Mouse (Mus musculus) v-Abl transformed pro-B cells (cell line): Measurements from ENCODE around the gene Zic1.

Experiments
- in situ Hi-C, 2 experiments: fragments of 400-800 bp; cut with MboI; formaldehyde crosslinking; loops; one replicate each; pipeline ENCODE4 v1.15.1; 2025; ENCODE audit not compliant: unreplicated experiment in 2 of 2

Gene Zic1

DNA sequence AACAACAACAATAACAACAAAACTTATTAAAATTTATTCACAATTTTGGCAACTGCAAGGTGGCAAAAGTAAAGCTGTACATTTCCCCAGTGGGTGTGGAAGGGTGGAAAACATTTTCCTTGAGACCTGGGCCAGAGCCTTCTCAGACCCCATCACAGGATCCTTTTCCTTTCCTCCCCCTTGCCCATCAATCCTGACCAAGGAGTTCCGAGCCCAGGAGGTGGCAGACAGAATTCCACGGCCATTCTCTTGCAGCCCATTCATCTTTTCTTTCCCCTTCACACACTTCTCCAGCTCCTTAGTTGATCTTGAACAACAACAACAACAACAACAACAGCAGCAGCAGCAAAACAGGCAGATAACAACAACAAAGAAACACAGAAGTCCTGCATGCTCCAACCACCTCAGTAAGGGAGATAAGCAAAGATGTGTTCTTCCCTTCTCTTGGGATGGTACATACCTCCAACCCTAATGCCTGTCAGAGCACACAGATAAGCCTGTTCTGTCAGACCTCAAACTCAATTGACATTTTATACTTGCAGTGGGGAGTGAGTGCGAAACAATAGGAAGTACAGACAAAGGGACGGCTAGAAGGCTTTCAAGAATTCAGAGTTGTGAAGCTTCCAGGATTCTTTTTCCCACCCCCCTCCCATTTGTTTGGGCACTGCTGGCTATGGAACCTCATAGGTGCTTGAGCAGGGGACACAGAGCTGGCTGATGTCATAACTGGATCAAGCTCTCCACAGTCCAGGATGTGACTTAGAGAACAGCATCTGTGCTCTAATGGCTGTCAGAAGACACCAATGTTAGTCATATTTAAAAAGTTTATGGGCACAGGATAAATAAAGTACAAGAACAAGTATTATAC, 19.3 kb upstream of the Zic1 start:
- in situ Hi-C loops, result no loop called here

DNA sequence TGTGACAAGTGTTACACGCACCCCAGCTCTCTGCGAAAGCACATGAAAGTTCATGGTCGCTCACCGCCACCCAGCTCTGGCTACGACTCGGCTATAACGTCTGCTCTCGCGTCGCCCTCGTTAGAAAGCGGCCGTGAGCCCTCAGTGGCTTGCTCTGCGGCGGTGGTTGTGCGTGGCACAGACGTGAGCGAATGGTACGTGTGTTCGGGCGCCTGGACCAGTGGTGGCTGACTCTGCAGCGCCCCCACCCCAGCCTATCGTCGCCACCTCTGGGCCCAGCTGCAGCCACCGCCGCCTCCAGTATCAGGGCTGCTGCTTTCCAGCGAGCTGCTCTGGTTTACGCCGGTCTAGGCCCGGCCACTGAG, 18.5 kb upstream of the Zic1 start:
- in situ Hi-C loops, result no loop called here

DNA sequence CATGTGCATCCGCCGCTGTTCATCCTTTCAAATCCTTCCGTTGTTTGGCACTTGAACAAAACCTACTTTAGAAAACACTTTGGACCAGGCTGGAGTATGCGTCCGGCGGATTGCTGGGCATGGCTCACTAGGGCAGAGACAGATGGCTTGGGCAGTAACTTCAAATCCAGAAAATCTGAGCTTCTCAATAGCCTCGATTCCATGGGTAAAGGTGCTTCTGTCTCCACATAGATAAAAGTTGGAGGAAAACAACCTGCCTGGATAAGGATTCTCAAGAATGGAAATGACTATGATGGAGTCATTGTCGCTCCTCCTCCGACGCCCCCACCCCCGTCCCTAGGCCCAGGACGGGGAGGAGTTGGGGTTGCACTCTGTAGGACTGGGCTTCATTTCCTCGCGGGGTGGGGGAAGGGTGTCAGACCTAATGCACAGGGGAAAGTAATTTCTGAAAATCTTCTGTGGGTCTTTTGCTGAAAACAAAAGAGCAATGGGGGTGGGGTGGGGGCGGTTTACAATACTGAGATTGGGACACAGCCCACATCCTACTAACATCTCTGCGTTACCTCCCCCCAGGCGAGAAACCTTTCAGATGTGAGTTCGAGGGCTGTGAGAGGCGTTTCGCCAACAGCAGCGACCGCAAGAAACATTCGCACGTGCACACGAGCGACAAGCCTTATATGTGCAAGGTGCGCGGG, 18.0 kb upstream of the Zic1 start:
- in situ Hi-C loops, result no loop called here

DNA sequence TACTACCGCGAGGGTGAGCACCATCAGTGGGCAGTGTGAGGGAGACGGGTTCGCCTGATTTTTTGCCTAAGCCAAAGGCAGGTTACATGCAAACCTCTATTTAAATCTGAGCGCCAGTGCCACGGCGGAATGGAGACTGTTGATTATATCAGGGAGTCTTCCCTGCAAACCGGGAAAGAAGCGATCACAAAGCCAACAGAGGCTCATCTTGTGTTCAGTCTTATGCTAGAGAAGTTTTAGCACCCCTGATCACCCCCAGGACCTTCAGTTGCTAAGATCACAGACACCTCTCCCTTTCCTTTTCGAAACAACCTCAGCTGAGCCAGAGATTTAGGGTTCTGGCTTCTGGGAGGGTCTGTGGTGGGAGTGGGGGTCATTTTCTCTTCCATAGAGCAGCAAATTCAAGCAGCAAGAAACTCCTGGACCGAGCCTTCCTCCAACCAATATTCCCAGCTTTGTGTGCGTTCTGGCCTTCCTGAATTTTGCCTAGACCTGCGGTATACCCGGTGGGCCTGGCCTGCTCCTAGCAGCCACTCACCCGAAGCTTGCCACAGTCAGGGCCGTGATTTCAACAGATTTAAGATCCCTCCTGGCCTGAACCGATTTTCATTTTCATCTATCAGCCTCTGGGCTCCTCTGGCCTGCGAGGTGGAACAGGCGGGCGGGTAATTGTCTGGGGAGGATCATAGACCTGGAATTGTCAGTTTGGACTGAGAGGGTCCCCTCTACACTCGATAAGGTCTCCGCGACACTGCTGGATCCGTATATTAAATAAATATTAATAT, 17.1 kb upstream of the Zic1 start:
- in situ Hi-C loops, result no loop called here

DNA sequence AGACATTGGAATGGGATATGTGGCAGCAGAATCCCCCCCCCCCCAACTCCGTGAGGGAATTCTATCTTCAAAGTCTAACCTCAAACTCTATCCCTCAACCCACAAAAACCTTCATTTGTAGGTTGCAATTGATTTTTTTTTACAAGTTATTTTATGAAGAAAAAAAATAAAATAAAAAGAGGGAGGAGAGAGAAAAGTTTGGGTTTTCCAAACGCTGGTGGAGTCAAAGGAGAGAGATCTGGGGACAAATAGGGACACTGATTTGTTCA, 16.4 kb upstream of the Zic1 start:
- in situ Hi-C loops, result no loop called here

DNA sequence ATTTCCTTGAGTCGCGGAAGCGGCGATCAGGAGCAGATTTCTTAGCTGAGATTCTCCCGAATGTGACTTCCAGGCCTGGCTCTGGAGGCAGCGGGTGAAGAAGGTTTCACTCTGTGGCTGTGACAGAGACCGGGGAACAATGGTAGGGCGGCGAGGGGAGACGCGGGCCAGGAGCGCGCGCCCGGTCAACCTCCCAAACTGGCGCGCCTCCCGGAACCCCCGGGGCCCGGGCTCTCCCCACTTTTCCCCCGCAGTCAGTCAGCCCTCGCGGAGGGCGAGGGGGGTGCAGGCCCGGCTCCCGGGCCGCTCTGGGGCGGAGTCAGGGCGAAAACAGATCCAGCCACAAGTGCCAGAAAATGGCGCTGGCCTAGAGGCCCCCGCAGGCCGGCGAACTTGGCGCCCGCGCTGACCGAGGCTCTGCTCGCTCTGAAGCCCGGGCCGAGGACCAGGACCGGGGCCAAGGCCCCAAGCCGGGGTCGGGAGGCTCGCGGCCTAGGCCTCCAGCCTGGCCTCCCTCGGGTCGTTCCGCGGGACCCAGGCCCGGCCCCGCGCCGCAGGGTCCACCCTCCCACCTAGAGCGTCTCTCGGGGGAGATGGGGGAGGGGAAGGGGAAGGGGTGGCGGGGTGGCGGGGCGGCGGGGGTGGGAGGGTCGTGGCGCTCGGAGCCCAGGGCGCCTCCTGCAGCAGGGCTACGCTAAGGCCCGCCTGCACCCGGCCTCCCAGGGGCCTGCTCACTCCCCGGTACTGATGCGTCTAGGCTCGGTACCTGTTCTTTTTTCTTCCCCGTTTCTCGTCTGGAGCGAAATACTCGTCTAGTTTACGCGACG, 15.9 kb upstream of the Zic1 start:
- in situ Hi-C loops, result no loop called here

DNA sequence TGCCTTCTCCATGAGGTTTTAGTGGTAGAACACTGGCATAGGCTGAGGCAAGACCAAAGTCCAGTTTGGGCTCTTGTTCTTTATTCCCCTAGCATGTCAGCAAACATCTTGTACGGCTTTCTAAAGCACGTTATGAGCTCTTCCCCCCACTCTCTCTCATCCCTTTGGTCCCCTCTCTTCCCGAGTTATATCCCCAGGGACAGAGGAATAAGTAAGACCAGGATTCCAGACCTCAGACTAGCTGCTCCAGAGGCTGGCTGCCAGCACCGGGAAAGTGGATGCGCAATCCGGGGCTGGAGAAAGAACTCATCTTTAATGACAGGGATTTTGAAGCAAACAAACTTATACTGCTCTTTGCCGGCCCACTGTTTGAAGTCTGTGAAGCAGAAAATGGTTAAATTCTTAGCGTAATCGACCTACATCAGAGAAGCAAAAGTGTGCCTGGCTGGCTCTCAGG, 14.9 kb upstream of the Zic1 start:
- in situ Hi-C loops, result no loop called here

DNA sequence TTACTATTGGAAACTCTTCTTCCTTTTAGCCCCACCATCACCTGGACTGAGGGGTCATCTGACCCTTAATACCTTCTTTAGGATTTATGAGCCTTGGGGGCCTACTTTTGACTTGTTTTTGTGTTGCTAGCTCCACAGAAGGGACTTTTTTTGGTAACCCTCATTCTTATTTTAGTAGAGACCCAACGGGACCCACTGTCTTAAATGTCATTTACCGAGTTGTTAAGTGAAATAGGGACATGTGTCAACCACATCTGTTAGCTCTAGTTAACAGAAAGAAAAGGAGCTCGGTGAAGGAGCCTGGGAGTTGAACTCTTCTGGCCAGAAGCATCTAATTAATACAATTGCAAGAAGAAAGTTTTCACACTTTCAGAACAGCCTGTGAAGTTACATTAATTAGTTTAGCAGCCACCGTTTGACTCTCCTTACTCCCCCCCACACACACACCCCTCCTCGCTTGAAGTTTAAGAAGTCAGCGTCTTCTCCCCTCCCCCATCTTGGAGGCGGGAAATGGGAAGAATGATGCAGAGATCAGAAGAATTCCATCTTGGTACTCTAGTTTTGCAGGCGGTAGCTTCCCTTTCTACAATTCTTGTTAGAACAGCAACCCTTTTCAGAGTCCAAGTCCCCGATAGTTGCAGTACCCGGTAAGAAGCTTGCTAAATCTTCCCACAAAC, 14.3 kb upstream of the Zic1 start:
- in situ Hi-C loops, result no loop called here

DNA sequence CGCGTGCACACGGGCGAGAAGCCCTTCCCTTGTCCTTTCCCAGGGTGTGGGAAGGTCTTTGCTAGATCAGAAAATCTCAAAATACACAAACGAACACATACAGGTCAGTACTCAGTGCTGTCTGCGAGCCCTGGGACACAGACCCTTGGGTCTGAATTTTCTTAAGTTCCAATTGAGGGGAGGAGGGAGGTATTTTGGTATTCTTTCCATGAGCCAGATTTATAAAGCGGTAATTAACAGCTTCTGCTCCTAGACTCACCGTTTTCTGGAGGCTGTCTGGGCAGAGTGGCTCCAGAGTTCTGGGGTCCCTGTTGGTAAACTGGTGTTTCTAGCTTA, 13.7 kb upstream of the Zic1 start:
- in situ Hi-C loops, result no loop called here

DNA sequence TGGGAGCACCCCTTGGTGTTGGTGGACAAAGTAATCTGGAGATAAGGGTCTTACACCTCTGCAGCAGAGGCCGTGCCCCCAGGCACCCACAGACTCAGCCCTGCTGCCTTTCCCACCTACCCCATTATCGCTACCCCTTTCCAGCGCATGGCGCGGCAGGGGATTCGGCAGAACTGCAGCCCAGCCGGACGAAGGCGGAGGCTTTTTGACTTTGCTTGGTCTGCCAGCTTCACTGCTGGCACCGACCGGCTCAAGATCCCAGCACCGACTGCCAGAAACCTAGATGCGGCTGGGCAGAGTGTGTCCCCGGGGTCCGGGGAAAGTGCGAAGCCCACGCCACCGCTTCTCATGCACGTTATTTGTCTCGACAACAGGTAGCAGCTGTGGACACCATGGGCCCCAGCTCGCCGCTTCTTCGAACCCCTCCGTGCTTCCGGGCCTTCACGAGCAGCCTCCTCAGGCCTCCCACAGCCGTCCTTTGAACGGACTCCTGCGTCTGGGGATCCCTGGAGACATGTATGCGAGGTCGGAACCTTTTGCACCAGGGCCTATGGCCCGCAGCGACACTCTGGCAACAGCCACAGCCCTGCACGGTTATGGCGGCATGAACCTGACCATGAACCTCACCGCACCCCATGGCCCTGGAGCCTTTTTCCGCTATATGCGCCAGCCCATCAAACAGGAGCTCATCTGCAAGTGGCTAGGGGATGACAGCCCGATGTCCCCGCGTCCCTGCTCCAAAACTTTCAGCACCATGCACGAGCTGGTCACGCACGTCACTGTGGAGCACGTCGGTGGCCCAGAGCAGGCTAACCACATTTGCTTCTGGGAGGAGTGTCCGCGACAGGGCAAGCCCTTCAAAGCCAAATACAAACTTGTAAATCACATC, 13.0 kb upstream of the Zic1 start:
- in situ Hi-C loops, result no loop called here

DNA sequence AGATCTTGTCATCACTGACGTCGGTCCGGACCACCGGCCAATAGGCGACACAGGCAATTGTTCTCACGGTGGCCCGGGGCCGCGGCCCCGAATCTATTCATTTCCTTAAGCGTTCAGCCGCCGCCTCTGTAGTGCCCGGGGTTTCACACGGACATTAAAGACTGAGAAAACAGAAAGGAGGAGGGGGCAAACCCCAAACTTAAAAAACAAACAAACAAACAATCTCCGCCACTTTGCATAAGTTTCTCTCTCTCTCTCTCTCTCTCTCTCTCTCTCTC, 12.2 kb upstream of the Zic1 start:
- in situ Hi-C loops, result no loop called here

DNA sequence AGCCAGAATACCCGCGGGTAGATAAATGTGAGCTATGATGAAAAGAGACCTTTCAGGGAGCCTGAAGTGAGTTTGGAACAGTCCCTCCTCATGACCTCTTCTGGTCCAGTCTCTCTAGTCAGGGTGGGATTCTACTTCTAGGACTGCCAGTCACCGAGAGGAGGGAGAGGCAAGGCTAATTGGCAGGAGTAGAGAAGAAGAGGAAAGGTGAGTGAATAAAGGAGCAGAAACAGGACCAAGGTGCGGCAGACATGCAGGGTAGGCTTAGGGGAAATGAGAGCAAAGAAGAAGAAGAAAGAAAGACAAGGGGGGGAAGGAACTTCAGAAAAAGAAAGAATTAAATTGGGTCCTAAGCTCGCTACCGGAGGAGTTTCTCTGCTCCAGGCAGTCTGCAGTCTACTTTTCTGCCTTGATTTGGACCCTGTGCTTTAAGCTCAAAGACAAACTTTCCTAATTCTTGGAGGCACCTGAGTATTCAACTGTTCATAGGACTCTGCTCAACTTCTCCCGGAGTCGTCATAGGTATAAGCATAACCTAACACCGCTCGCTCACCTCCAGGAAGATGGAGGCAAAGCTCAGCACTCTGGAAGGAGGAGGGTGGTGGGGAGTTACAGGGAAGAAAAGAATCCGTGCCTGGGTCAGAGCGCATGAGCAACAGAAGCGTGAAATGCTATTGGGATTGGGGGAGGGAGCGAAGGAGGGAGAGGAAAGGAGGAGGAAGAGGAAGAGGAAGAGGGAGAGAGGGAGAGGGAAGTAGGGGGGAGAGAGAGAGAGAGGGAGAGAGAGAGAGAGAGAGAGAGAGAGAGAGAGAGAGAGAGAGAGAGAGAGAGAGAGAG, 11.6 kb upstream of the Zic1 start:
- in situ Hi-C loops, result no loop called here

DNA sequence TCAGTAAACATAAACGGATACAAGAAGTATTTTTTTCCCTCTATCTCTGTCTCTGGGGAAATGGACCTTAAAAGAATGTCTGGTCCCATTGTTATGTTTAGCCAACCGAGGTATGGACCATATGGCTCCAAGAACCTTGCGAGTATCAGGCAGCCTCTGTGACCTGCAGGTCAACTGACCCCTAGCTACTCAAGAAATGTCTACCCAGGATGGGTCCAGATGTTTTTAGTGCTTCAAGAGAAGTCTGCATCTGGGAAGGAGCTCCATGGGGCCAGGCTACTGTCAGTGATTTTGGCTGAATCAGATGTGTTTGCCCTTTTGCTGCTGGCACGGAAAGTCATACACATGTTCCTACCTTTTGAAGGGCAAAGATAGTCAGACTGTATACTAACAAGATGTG, 9.1 kb upstream of the Zic1 start:
- in situ Hi-C loops, result no loop called here

DNA sequence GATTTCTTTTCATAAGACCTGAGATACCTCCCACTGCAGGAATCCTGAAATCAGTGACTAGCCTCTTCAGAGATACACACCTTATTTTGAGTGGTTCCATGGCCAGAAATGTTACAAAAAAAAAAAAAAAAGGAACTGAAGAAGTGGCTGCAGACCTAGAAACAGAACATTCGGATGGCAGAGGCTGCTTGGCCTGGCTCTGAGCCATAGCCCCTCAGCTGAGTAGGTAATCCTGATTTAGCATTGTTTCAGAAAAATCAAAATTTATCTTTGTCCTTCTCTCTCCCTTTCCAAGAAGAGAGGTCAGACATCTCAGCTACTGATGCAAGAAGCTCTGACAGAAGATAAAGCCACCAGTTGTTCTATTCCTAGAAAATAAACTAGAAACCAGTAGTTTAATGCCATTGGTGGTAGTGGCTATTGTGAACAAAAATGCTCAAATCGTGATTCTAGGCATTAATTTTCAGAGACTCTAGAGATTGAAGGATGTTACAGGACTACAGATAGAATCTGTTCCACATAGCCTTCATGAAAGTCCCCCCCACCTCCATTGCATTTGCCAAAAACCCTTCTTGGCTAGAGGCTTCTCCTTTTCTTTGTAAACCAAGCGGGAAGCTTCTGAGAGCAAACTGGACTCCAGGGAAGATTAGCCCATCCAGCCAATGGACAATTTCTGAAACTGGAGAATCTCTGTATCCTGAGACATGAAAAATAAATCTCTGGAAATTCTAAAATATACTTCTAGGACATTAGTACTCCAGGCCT, 8.4 kb upstream of the Zic1 start:
- in situ Hi-C loops, result no loop called here

DNA sequence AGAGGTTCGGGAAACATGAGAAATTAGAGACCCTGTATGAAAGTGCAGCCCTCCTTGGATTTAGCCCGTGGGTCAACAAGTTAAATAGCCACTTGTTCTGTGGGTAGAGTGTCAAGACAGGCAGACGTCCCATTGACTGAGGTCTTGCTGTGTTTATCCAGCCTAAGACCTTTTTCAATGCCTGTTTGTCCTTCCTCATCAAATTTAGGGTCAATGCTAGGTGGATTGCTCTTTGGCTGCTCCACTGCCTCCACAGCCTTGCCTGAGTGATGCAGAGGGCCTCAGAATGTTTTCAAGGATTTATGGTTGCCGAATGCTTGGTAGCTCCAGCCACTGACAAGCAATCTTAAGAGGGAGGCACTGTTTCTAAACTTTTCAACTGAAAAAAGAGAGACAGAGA, 6.0 kb upstream of the Zic1 start:
- in situ Hi-C loops, result no loop called here

DNA sequence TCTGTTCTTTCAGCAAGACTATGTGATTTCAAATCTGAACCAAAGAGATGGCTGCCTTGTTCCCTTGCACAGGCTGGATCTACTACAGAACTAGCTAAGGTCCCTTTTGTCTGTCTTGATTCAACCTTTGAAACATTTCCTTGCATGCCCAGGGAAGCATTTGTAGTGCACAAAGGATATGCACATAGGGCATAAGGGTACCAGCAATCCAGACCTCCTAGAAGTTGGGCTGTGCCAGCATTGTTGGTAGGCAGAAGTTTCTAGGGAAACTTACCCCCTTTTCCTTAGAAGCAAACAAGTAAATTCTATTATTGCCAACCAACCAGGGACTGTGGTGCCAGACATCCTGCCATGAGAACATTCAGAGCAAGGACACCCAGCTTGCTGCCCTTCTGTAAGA, 5.4 kb upstream of the Zic1 start:
- in situ Hi-C loops, result no loop called here

DNA sequence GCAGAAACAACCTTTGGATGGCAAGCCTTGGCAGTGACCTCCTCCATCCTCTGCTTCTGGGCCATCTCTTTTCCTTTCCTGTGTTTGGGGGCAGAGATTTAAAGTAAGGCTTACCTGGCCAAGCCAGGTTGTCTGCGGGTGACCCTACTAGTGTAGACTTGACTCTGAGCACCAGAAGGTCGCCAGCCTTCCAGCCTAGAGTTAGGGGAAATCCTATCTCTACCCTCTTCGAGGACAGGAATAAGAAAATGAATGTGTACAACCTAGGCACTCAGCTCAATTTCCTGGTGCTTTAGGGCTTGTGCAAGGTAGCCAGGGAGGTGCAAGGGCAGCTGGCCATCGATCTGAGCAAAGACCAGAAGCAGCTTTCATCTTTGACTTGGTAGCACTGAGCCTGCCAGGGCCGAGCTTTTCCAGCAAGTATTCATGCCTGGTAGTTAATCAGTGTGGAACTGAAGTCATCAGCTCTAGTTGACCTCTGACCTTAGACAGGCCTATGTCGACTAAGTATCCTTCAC, 4.6 kb upstream of the Zic1 start:
- in situ Hi-C loops, result no loop called here
